Mouse (Mus musculus) neutrophil, adult 5-6 weeks (primary cell): ENCODE measurements at regions not wholly inside any gene's neighbourhood (a gene's known extent, or its start where the extent isn't known, plus 50 kb on each side); places are given as distances from the start of the nearest gene placed in this dataset.

Experiments
- ATAC-seq: fragments of 151-379, 151-347 bp; 2 replicates; pipeline ENCODE4 v1.8.0; 2017; ENCODE audit warnings: mild to moderate bottlenecking, moderate TSS enrichment; ENCODE audit not compliant: insufficient number of reproducible peaks, poor library complexity, low FRiP score, severe bottlenecking; ENCODE audit errors: extremely low read depth

- ATAC-seq: no peak
These were observed 629.5 kb upstream of the Auts2 start for GRCm38 (mm10) chr5:133172686-133173085.

DNA sequence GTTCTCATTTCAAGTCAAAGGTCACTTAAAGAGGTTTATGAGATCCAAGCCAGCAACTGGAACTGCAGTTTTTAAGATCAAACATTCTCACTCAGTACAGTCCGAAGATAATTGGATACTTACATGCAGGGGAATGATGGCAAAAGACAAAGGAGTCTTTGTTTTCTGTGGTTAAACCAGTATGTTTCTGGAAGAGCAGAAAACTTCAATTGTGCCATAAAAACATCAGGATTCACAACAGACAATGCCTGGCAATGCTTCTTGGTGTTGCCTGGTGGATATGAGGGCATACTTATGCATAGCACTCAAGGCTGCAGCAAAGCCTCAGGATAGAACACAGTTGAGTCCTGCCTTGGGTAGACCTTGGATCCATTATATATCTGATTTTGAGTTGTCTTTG, 628.1 kb upstream of the Auts2 start:
- ATAC-seq: no peak

GRCm38 (mm10) chr5:133167576-133167975, 624.4 kb upstream of the Auts2 start:
- ATAC-seq: no peak

DNA sequence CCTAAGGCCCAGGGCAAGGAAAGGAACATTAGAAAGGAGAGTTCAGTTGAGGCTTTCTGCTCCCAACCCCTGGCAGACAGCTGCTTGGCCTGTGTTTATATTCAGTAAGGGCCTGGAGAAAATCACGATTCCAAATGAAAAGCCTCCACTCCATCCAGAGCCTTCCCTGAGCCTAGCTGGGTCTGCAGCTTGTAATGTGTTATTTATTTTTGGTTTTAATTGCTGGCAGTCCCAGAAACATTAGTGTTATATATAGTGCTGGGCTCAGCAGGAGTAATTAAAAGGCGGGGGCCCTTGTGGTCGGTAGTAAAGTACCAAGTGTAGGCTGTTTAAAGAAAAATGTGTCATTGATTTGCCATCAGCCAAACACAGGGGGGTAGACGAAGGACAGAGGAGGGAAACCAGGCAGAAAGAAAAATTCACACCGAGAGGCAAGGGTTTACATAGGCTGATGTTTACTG, 623.9 kb upstream of the Auts2 start:
- no peak for ATAC-seq

DNA sequence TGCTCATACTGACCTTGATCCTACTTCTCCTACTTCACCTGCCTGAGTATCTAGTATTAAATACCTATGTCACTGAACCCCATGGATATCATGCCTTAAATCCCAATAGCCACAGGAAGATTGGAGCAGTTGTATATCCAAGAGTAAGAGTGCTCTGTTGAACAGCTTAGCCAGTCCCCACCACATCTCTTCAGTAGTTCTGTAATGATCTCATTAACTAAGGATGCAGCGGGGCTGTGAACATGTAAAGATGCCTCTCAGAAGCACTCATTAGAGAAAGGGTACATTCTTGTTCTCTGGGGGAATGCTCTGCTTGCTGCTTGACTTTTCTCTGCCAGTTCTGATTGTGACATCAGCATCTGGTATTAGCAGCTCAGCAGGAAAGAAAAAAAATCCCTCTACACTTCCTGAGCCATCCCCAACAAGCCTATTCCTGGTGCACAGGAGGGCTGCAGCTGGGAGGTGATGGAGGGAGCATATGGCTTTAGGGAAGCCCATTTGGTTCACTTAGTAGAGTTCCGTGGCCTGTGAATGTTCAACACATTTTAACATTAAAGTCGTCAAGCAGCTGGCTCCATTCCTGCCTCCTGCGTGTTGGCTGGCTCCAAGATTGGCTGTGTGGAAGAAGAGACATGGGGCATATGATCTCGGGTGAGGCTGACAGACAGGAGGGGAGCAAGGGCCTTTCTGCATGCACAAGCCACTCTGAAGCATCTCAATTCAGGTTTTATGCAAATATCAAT, 613.1 kb upstream of the Auts2 start:
- ATAC-seq: no peak

- no peak for ATAC-seq
These were observed 602.9 kb upstream of the Auts2 start for GRCm38 (mm10) chr5:133145996-133146395.

DNA sequence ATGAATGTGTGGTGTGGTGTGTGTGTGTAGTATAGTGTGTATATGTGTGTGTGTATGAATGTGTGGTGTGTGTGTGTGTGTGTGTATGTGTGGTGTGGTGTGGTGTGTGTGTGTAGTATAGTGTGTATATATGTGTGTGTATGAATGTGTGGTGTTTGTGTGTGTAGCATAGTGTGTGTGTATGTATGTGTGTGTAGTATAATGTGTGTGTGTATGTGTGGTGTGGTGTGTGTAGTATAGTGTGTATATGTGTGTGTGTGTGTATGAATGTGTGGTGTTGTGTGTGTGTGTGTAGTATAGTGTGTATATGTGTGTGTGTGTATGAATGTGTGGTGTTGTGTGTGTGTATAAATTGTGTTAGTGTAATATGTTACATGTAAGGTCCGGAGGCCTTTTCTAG, 600.5 kb upstream of the Auts2 start:
- no peak for ATAC-seq

DNA sequence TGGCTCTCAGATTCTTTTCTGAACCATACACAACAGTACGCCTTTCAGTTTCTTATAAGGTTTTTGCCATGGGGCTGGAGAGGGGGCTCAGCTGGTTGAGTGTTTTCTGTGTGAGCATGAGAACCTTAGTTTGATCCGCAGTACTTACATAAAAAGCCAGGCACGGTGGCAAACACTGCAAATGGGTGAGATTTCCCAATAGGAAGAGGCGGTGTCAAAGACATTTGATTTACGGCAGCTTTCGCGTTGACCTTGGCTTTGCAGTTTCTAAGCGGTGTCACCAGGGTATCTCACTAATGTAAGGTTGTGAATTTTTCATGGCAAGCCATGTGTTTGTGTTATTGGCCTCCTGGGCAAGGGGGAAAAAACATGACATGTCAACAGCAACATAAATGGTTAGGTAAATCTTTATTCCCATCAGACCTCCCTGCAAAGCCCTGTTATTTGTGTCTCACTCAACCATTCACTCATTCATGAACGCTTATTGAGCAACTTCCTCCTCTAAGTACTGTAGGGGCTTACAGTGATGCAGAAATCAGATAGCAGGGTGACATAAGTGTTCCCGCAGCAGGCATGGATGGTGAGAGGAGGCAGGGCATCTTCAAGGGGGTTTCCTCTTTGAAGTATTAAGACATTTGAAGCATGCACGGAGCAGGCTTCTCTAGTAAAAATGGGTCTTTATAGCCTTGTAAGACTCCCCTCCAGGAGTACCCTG, 599.4 kb upstream of the Auts2 start:
- ATAC-seq: no peak

DNA sequence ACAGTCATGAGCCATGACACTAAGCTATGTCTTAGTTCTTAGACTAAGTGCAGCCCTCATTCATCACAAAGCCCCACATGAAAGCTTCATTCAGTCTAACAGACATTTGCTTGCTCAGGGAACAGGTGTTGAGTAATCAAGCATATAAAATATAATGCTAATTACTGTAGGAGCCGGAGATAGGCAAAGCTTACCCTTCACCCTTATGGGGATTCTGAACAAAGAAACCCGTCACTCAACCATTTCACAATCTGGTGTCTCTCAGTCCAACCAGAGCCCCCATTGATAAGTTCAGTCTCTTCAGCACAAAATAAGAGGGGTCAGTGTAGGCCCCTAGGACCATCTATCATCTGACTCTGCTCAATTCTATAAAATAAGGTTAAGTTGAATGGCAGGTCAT, 587.9 kb upstream of the Auts2 start:
- ATAC-seq: no peak

- ATAC-seq: no peak
These were observed 587.2 kb upstream of the Auts2 start for GRCm38 (mm10) chr5:133130316-133130715.

DNA sequence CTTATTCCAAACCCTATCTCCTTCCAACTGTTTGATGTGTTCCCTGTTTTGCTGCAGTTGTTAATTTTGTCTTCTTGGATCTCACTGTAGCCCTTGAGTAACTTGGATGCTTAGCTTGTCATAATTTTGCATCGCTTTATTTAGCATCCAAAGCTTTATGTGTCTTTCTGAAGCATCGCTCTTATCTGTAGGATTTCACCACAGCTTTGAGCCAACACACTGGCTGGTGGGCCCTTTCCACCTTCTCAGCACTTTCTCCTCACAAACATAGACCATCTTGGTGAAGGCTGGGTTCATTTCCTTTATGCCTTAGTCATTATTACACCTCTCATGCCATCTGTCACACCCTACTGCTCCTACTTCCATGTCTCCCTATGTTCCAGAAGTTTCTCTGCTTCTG, 581.1 kb upstream of the Auts2 start:
- no peak for ATAC-seq

DNA sequence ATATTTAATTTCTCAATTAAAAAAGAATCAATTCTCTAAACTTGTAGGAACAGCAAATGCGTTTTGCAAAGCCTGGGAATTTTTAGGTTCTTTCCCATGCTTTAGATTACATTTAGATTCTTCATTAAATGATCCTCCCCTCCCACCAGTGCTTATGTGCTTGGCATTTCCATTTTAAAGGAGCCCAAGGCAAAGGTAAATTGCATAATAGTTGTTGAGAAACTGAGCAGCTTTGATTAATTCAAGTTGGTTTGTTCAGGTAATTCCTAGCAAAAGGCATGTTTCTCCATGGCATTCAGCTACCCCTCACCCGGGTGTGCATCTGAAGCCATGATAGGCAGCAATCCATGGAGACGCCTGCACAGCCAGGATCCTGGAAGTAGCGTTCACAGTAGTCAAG, 570.8 kb upstream of the Auts2 start:
- ATAC-seq: no peak

DNA sequence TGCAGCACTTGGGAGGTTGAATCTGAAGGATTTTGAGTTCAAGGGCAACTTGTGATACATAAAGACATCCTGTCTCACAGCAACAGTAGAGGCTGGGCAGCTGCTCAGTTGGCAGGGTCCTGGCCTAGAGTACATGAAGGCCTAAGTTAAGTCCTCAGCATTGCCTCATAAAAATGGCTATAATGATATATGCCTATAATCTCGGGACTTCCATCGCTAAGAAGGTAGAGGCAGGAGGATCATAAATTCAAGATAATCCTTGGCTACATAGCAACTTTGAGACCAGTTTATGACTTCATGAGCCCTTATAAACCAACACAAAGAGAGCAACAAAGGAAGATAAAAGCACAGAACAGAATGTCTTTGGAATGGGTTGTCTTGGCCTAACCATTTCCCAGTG, 570.0 kb upstream of the Auts2 start:
- ATAC-seq: no peak

DNA sequence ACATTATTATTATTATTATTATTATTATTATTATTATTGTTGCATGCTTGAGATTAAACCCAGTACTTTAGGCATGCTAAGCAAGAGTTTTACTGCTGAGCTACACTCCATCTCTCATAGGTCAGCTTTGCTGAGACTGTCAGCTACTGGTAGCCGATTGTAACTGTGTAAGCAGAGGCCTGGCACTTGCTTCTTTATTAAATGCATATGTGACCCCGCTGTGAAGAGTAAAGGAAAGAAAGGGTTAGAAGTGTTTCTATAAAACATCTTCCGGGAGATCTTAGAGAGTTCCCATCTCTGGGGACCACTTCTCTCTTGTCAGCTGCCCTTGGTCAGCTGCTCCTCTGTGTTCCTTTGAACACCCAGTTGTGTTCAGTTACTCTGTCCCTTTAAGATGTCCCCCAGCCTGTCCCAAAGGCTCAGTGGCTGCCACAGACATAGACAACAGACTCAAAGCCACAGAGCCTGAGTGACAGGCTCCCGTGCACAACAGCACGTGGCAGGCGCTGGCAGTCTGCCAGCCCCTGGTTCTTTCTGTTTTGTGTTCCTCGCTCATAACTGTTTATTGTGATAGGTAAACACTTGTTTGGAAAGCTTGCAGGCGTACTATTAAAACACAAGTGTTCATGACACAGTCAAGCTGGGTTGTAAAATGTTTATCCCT, 563.7 kb upstream of the Auts2 start:
- no peak for ATAC-seq

GRCm38 (mm10) chr5:133096340-133096739, 553.2 kb upstream of the Auts2 start:
- ATAC-seq: no peak

- ATAC-seq: no peak
These were observed 541.7 kb upstream of the Auts2 start for GRCm38 (mm10) chr5:133084859-133085258.

- ATAC-seq: no peak
These were observed 537.6 kb upstream of the Auts2 start for GRCm38 (mm10) chr5:133080751-133081150.

- ATAC-seq: no peak
These were observed 535.8 kb upstream of the Auts2 start for GRCm38 (mm10) chr5:133078916-133079315.

DNA sequence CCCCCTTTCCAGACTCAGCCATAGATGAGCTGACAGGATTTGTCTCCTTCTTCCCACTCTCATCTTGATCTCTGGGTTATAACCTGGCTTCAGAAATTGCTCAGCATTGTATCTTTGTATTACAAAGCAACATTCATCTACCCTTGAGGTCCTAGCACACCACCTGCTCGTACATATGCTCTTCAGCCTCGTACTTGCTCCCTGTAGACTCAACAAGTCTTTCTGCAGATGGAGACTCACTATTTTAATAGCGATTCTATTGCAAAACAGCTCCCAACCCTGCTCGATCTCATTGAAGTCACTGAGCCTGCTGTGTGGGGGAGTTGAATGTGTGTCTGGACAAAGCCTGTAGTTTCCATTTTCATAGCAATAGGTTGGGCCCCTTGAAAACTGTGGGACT, 535.2 kb upstream of the Auts2 start:
- ATAC-seq: no peak

GRCm38 (mm10) chr5:133073317-133073716, 530.2 kb upstream of the Auts2 start:
- ATAC-seq: no peak
